Mouse (Mus musculus): ENCODE results near the gene Megf8. TPM values are rescaled to one million over a fixed set of nuclear protein-coding genes. Genes with fewer than 3 reads are reported as not detected.

The Megf8 gene
- total and polyA plus RNA-seq, 2 experiments, result 1.5 to 5.1 TPM

- TF ChIP-seq CTCF (IDR thresholded peaks at IDR 0.05; ENCODE audit: low read depth, low read length), result no peak
- TF ChIP-seq POLR2A (IDR thresholded peaks at IDR 0.05; ENCODE audit: extremely low read depth, insufficient read depth, low read length), result no peak
- no peak overlapping the region for H3K4me3 ChIP-seq (ENCODE audit: insufficient read depth, low read depth, low read length)
- no peak overlapping the region for H3K27ac ChIP-seq (replicated peaks; ENCODE audit: insufficient read depth, low read depth, low read length)
- no peaks in the 10 kb centered on the region for H3K79me2 ChIP-seq (ENCODE audit: control insufficient read depth, insufficient read depth, low read length)
- H3K9ac ChIP-seq (ENCODE audit: low read depth, low read length), result no peak overlapping the region
- 65% methylated on average over 2 of the region's 2 CpGs for WGBS
- H3K36me3 ChIP-seq (ENCODE audit: control insufficient read depth, insufficient read depth, low read length), result peaks cover 17% of the 10 kb centered on the region
- H3K27me3 ChIP-seq (ENCODE audit: control insufficient read depth, insufficient read depth, low read length), result no peaks in the 10 kb centered on the region
- no peaks in the 10 kb centered on the region for H3K4me1 ChIP-seq (ENCODE audit: control insufficient read depth, insufficient read depth, low read length)
- no peak for DNase-seq (ENCODE audit: extremely low read depth, low read depth, low spot score)
Measured at GRCm38 (mm10) chr7:25290911-25291310, 26.1 kb upstream of the Megf8 start.

- H3K27me3 ChIP-seq (ENCODE audit: control insufficient read depth, insufficient read depth, low read length), result no peaks in the 10 kb centered on the region
- no peak for DNase-seq (ENCODE audit: extremely low read depth, low read depth, low spot score)
- H3K36me3 ChIP-seq (ENCODE audit: control insufficient read depth, insufficient read depth, low read length), result peaks cover 8% of the 10 kb centered on the region; the same call in 1 of the 2 replicates
- H3K4me3 ChIP-seq (ENCODE audit: insufficient read depth, low read depth, low read length), result no peak overlapping the region
- TF ChIP-seq CTCF (IDR thresholded peaks at IDR 0.05; ENCODE audit: low read depth, low read length) (no peak), POLR2A (IDR thresholded peaks at IDR 0.05; ENCODE audit: extremely low read depth, insufficient read depth, low read length) (no peak)
- peaks cover 3% of the 10 kb centered on the region for H3K4me1 ChIP-seq (ENCODE audit: control insufficient read depth, insufficient read depth, low read length)
- WGBS, result 80% methylated on average over 7 of the region's 7 CpGs
- no peaks in the 10 kb centered on the region for H3K79me2 ChIP-seq (ENCODE audit: control insufficient read depth, insufficient read depth, low read length)
- no peak overlapping the region for H3K27ac ChIP-seq (replicated peaks; ENCODE audit: insufficient read depth, low read depth, low read length)
- no peak overlapping the region for H3K9ac ChIP-seq (ENCODE audit: low read depth, low read length)
Measured at GRCm38 (mm10) chr7:25292107-25292506, 24.9 kb upstream of the Megf8 start.

GRCm38 (mm10) chr7:25293191-25293739 is 23.7 kb upstream of the Megf8 start:
- Histone ChIP-seq H3K79me2 (ENCODE audit: control insufficient read depth, insufficient read depth, low read length) (no peaks in the 10 kb centered on the region), H3K36me3 (ENCODE audit: control insufficient read depth, insufficient read depth, low read length) (peaks cover 8% of the 10 kb centered on the region; the same call in 1 of the 2 replicates), H3K9ac (ENCODE audit: low read depth, low read length) (no peak overlapping the region)

GRCm38 (mm10) chr7:25294495-25294894 is 22.5 kb upstream of the Megf8 start:
- Histone ChIP-seq H3K27me3 (ENCODE audit: control insufficient read depth, insufficient read depth, low read length) (no peaks in the 10 kb centered on the region), H3K9ac (ENCODE audit: low read depth, low read length) (no peak overlapping the region), H3K27ac (replicated peaks; ENCODE audit: insufficient read depth, low read depth, low read length) (no peak overlapping the region), H3K79me2 (ENCODE audit: control insufficient read depth, insufficient read depth, low read length) (no peaks in the 10 kb centered on the region), H3K4me3 (ENCODE audit: insufficient read depth, low read depth, low read length) (no peak overlapping the region), H3K4me1 (ENCODE audit: control insufficient read depth, insufficient read depth, low read length) (peaks cover 3% of the 10 kb centered on the region), H3K36me3 (ENCODE audit: control insufficient read depth, insufficient read depth, low read length) (peaks cover 6% of the 10 kb centered on the region; the same call in 1 of the 2 replicates)
- DNase-seq (ENCODE audit: extremely low read depth, low read depth, low spot score), result no peak
- TF ChIP-seq POLR2A (IDR thresholded peaks at IDR 0.05; ENCODE audit: extremely low read depth, insufficient read depth, low read length) (no peak), CTCF (IDR thresholded peaks at IDR 0.05; ENCODE audit: low read depth, low read length) (no peak)
- 88% methylated on average over 4 of the region's 4 CpGs for WGBS

More at GRCm38 (mm10) chr7:25293191-25293739, 23.7 kb upstream of the Megf8 start:
- DNase-seq (ENCODE audit: extremely low read depth, low read depth, low spot score), result no peak
- peaks cover 3% of the 10 kb centered on the region for H3K4me1 ChIP-seq (ENCODE audit: control insufficient read depth, insufficient read depth, low read length)
- 91% methylated on average over 10 of the region's 10 CpGs for WGBS
- no peak overlapping the region for H3K27ac ChIP-seq (replicated peaks; ENCODE audit: insufficient read depth, low read depth, low read length)
- no peak overlapping the region for H3K4me3 ChIP-seq (ENCODE audit: insufficient read depth, low read depth, low read length)
- TF ChIP-seq CTCF (IDR thresholded peaks at IDR 0.05; ENCODE audit: low read depth, low read length) (no peak), POLR2A (IDR thresholded peaks at IDR 0.05; ENCODE audit: extremely low read depth, insufficient read depth, low read length) (no peak)
- no peaks in the 10 kb centered on the region for H3K27me3 ChIP-seq (ENCODE audit: control insufficient read depth, insufficient read depth, low read length)

GRCm38 (mm10) chr7:25294960-25295722 is 21.8 kb upstream of the Megf8 start:
- Histone ChIP-seq H3K9ac (ENCODE audit: low read depth, low read length) (no peak overlapping the region), H3K4me3 (ENCODE audit: insufficient read depth, low read depth, low read length) (no peak overlapping the region), H3K4me1 (ENCODE audit: control insufficient read depth, insufficient read depth, low read length) (peaks cover 3% of the 10 kb centered on the region), H3K36me3 (ENCODE audit: control insufficient read depth, insufficient read depth, low read length) (peaks cover 3% of the 10 kb centered on the region; the same call in 1 of the 2 replicates), H3K27ac (replicated peaks; ENCODE audit: insufficient read depth, low read depth, low read length) (no peak overlapping the region), H3K79me2 (ENCODE audit: control insufficient read depth, insufficient read depth, low read length) (no peaks in the 10 kb centered on the region), H3K27me3 (ENCODE audit: control insufficient read depth, insufficient read depth, low read length) (no peaks in the 10 kb centered on the region)
- TF ChIP-seq CTCF (IDR thresholded peaks at IDR 0.05; ENCODE audit: low read depth, low read length) (no peak), POLR2A (IDR thresholded peaks at IDR 0.05; ENCODE audit: extremely low read depth, insufficient read depth, low read length) (no peak)
- DNase-seq (ENCODE audit: extremely low read depth, low read depth, low spot score), result no peak
- WGBS, result 93% methylated on average over 12 of the region's 12 CpGs
